Mouse (Mus musculus): ENCODE measurements around the gene Hsf3. TPM values are rescaled to one million over a fixed set of nuclear protein-coding genes. Genes with fewer than 3 reads are reported as not detected.

The Hsf3 gene
- polyA plus RNA-seq, 1 experiment from 2014 or later, result 0.08 TPM

Other genes starting within 250 kb of the Hsf3 start
- not detected in 2 replicates for gene Vsig4, start 162.9 kb downstream of the Hsf3 start, polyA plus RNA-seq (2016; fragmentation: Nextera tagmentation; extraction: Ambion mirVana)
- gene Heph, start 935 bp downstream of the Hsf3 start, polyA plus RNA-seq (2016; fragmentation: Nextera tagmentation; extraction: Ambion mirVana), result 13.9 and 14.8 TPM in 2 replicates

All from heart, embryonic 10.5 days (tissue).